Mouse (Mus musculus) heart, embryonic 14.5 days (tissue): ENCODE results near the gene Zfp597. TPM values are rescaled to one million over a fixed set of nuclear protein-coding genes. Genes with fewer than 3 reads are reported as not detected.

Experiments
- ATAC-seq: fragments of 200-750 bp; cut with Nextera tagmentation; 2 replicates; pipeline ENCODE4 v1.8.0; 2017; ENCODE audit warnings: low read depth, moderate TSS enrichment; ENCODE audit not compliant: insufficient number of reproducible peaks, insufficient read depth, low FRiP score
- H3K27ac ChIP-seq, 2 experiments: fragments of 200-500 bp in 1 of 2; fragments of 300-500 bp in 1 of 2; sonication (generic) in 1 of 2; replicated peaks in 1 of 2; 2 replicates each; pipeline ENCODE4 v1.5.1; 2012 to 2014; ENCODE audit warnings: low read depth in 2 of 2, low read length in 2 of 2, control low read depth in 1 of 2, mild to moderate bottlenecking in 1 of 2, mixed read lengths in 1 of 2; ENCODE audit not compliant: control insufficient read depth in 1 of 2, insufficient read depth in 1 of 2
- H3K27me3 ChIP-seq: fragments of 300-500 bp; sonication (generic); 2 replicates; pipeline ENCODE4 v1.6.1; 2014; ENCODE audit warnings: mild to moderate bottlenecking, low read length, control low read depth; ENCODE audit not compliant: control insufficient read depth, insufficient read depth
- H3K36me3 ChIP-seq: fragments of 300-500 bp; sonication (generic); 2 replicates; pipeline ENCODE4 v1.6.1; 2014; ENCODE audit warnings: mild to moderate bottlenecking, control low read depth, low read length, mixed read lengths; ENCODE audit not compliant: control insufficient read depth, insufficient read depth
- H3K4me1 ChIP-seq, 2 experiments: fragments of 200-500 bp in 1 of 2; fragments of 300-500 bp in 1 of 2; sonication (generic) in 1 of 2; 2 replicates each; pipeline ENCODE4 v1.6.1; 2012 to 2014; ENCODE audit warnings: low read length in 2 of 2, control low read depth in 1 of 2, mixed read lengths in 1 of 2; ENCODE audit not compliant: control insufficient read depth in 2 of 2, insufficient read depth in 2 of 2
- H3K4me2 ChIP-seq: fragments of 300-500 bp; sonication (generic); 2 replicates; pipeline ENCODE4 v1.6.1; 2014; ENCODE audit warnings: mild to moderate bottlenecking, low read length
- H3K4me3 ChIP-seq, 2 experiments: fragments of 200-500 bp in 1 of 2; fragments of 300-500 bp in 1 of 2; sonication (generic) in 1 of 2; 2 replicates each; pipeline ENCODE4 v1.5.1; 2012 to 2014; ENCODE audit warnings: low read length in 2 of 2, mild to moderate bottlenecking in 2 of 2, control low read depth in 1 of 2, low read depth in 1 of 2, moderate library complexity in 1 of 2; ENCODE audit not compliant: control insufficient read depth in 1 of 2, insufficient read depth in 1 of 2
- H3K9ac ChIP-seq: fragments of 300-500 bp; sonication (generic); 2 replicates; pipeline ENCODE4 v1.6.1; 2014; ENCODE audit warnings: mild to moderate bottlenecking, low read length
- H3K9me3 ChIP-seq: fragments of 300-500 bp; sonication (generic); 2 replicates; pipeline ENCODE4 v1.6.1; 2016; ENCODE audit warnings: low read length, control low read depth; ENCODE audit not compliant: control insufficient read depth
- whole genome bisulfite sequencing: fragments of 180-500 bp; shearing (Covaris S2); extraction: QIAGEN DNeasy Blood & Tissue Kit; methylation state at CpG from one replicate; pipeline ENCODE4 v1.1.7; 2014; 5-methylcytosine and 5-hydroxymethylcytosine counted together
- polyA plus RNA-seq: library from polyadenylated mRNA; unstranded; fragments of >200 nt; fragmentation: Nextera tagmentation; extraction: Ambion mirVana; gene quantifications from 2 replicates; pipeline ENCODE4 v1.2.1, GENCODE M21; 2014

Gene Zfp597
- polyA plus RNA-seq, 1 experiment from 2014 or later = 6.1 TPM

GRCm38 (mm10) chr16:3920756-3921155, 36.4 kb upstream of the Zfp597 start:
- H3K9me3 ChIP-seq = no peaks in the 10 kb centered on the region
- no peaks in the 10 kb centered on the region for H3K27me3 ChIP-seq
- 85% methylated on average over 2 of the region's 2 CpGs for WGBS
- no peak overlapping the region for H3K4me2 ChIP-seq
- H3K4me1 ChIP-seq = no peaks in the 10 kb centered on the region
- no peak overlapping the region for H3K4me3 ChIP-seq
- H3K9ac ChIP-seq = no peak overlapping the region
- H3K36me3 ChIP-seq = peaks cover 58% of the 10 kb centered on the region
- ATAC-seq = no peak
- H3K27ac ChIP-seq = no peak overlapping the region

DNA sequence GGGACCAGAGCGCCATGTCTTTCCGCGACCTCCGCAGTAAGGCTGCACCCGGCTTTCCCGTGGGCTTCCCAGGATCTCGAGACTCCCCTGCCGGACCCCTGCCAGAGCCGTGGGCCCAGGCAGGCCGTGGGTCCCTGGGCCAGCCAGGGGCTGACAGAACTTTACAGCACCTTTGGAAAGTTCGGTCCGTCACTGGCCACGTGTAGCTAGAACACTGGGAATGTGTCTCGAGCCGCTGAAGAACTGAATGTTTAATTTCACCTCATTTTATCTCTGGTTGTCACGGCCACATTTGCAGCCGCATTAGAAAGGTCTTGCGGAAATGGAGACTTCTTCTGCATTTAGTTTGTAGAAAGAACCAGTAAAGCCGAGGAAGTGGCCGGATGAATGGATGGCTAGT, 24.8 kb upstream of the Zfp597 start:
- 5% methylated on average over 20 of the region's 20 CpGs for WGBS
- no peaks in the 10 kb centered on the region for H3K27me3 ChIP-seq
- H3K4me2 ChIP-seq = peak overlapping the region; percentile 88
- H3K9ac ChIP-seq = peak overlapping the region; percentile 84
- ATAC-seq = no peak
- no peaks in the 10 kb centered on the region for H3K9me3 ChIP-seq
- H3K4me1 ChIP-seq = peaks cover 0 to 5% of the 10 kb centered on the region in 2 experiments; a peak in 2 of 4 replicates
- peak overlapping the region; percentile 66 to 69 for H3K4me3 ChIP-seq
- H3K27ac ChIP-seq = peak overlapping the region in 1 of 2 experiments; percentile 75; a peak in 1 of 4 replicates
- H3K36me3 ChIP-seq = peaks cover 46% of the 10 kb centered on the region

GRCm38 (mm10) chr16:3908537-3909111, 24.3 kb upstream of the Zfp597 start, which contains the start of the genes 1700037C18Rik and Cluap1:
Gene 1700037C18Rik (minus strand): TSS chr16:3908689.
Gene Cluap1 (plus strand): TSS chr16:3908801.
- Histone ChIP-seq H3K4me1 (peaks cover 0 to 5% of the 10 kb centered on the region in 2 experiments; a peak in 2 of 4 replicates), H3K36me3 (peaks cover 46% of the 10 kb centered on the region), H3K9ac (peak within 1 kb of the TSS; percentile 84), H3K4me3 (peak within 1 kb of the TSS; percentile 66 to 69), H3K9me3 (no peaks in the 10 kb centered on the region), H3K27me3 (no peaks in the 10 kb centered on the region), H3K27ac (peak within 1 kb of the TSS; percentile 75 to 81), H3K4me2 (peak within 1 kb of the TSS; percentile 88)
- ATAC-seq = peak; percentile 93
- WGBS = under 1% methylated on average over 33 of the region's 33 CpGs

DNA sequence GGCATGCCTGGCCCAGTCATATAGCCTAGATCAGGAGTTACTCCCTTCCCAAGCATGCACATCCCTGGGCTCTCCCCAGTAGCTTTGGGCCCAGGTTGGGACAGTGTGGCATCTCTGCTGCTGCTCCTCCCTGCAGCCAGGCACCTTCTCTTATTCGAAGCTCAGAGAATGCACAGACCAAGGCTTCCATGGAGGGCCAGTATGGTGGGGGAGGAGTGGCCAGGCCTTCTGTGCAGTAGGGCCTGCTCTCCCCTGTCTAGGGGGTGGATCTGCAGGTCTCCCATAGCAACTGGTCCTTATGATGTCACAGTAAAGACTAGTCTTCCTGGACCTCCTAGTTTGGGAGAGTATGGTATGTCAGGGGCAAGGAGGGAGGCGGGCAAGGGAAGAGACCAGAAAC, 23.1 kb upstream of the Zfp597 start:
- Histone ChIP-seq H3K27ac (no peak overlapping the region), H3K9ac (no peak overlapping the region), H3K4me2 (no peak overlapping the region), H3K27me3 (no peaks in the 10 kb centered on the region), H3K36me3 (peaks cover 48% of the 10 kb centered on the region), H3K9me3 (no peaks in the 10 kb centered on the region), H3K4me1 (peaks cover 0 to 5% of the 10 kb centered on the region in 2 experiments; a peak in 2 of 4 replicates), H3K4me3 (no peak overlapping the region)
- ATAC-seq = no peak
- WGBS = 59% methylated on average over 2 of the region's 2 CpGs

DNA sequence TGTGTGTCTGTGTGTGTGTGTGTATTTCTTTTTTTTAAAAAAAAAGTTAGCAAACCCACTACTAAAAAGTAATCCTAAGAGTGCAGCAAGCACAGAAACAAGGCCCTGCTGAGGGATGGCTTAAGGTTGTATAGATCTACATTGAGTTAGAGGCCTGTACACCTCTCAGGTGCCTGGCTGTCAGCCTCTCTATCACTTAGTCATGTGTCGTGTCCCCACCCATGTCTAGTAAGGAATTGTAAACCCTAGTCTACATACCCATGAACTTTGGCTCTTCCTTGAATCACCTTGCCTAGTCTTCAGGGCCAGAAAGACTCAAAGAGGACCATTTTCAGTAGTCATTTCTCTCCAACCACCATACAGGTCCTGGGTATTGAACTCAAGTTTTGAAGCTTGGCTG, 12.2 kb upstream of the Zfp597 start:
- Histone ChIP-seq H3K4me3 (no peak overlapping the region), H3K9me3 (no peaks in the 10 kb centered on the region), H3K27ac (no peak overlapping the region), H3K4me1 (peaks cover 10 to 11% of the 10 kb centered on the region in 2 experiments), H3K9ac (no peak overlapping the region), H3K27me3 (no peaks in the 10 kb centered on the region), H3K4me2 (no peak overlapping the region), H3K36me3 (peaks cover 62% of the 10 kb centered on the region)
- WGBS = 84% methylated on average over 1 of the region's 1 CpGs
- no peak for ATAC-seq

DNA sequence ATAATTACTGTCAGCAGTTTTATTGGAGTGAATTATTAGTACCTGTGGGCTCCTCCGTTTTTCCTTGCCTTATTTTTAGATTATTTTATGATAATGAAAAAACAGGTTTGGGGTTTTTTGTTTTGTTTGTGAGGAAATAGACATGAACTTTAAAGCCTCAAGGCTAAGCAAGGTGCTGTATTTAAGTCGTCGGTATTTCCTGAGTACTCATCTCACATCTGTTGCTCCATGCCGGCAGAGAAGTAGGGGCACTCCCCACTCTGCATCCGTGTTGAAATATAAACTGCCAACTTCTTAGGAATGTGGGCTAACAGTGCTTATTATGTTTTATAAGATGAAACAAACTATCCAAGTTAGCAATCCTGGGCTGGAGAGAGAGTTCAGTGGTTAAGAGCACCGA, 11.7 kb upstream of the Zfp597 start:
- no peak for ATAC-seq
- Histone ChIP-seq H3K4me1 (peaks cover 10 to 11% of the 10 kb centered on the region in 2 experiments), H3K9ac (no peak overlapping the region), H3K36me3 (peaks cover 57% of the 10 kb centered on the region), H3K27me3 (no peaks in the 10 kb centered on the region), H3K4me2 (no peak overlapping the region), H3K9me3 (no peaks in the 10 kb centered on the region), H3K4me3 (no peak overlapping the region), H3K27ac (no peak overlapping the region)
- 79% methylated on average over 6 of the region's 6 CpGs for WGBS

GRCm38 (mm10) chr16:3895173-3895792, 10.9 kb upstream of the Zfp597 start:
- H3K9ac ChIP-seq = 0 out of 2 replicates have a peak overlapping the region, but pooled peaks have one; percentile 21
- peaks cover 49% of the 10 kb centered on the region for H3K36me3 ChIP-seq
- H3K27ac ChIP-seq = peak overlapping the region; percentile 80 to 82
- ATAC-seq = no peak
- H3K27me3 ChIP-seq = no peaks in the 10 kb centered on the region
- WGBS = 67% methylated on average over 9 of the region's 9 CpGs
- peaks cover 10 to 11% of the 10 kb centered on the region in 2 experiments for H3K4me1 ChIP-seq
- H3K9me3 ChIP-seq = no peaks in the 10 kb centered on the region
- H3K4me2 ChIP-seq = peak overlapping the region; percentile 21; the same call in 1 of the 2 replicates
- H3K4me3 ChIP-seq = no peak overlapping the region
